Mouse (Mus musculus) heart, embryonic 12.5 days (tissue): ENCODE measurements around the gene Alad. TPM values are rescaled to one million over a fixed set of nuclear protein-coding genes. Genes with fewer than 3 reads are reported as not detected.
A peak's percentile ranks its signal among the peaks of the same experiment; 100 is the strongest.

Experiments
- ATAC-seq: fragments of 200-750 bp; cut with Nextera tagmentation; 2 replicates; pipeline ENCODE4 v1.8.0; 2017; ENCODE audit warnings: moderate TSS enrichment, moderate library complexity; ENCODE audit not compliant: insufficient number of reproducible peaks, low FRiP score
- H3K27ac ChIP-seq: fragments of 300-500 bp; sonication (generic); 2 replicates; pipeline ENCODE4 v1.5.1; 2016; ENCODE audit warnings: mild to moderate bottlenecking, moderate library complexity; ENCODE audit not compliant: poor library complexity, severe bottlenecking
- H3K27me3 ChIP-seq: fragments of 300-500 bp; sonication (generic); replicated peaks from 2 replicates; pipeline ENCODE4 v1.6.1; 2016; ENCODE audit warnings: mild to moderate bottlenecking, moderate library complexity
- H3K36me3 ChIP-seq: fragments of 300-500 bp; sonication (generic); 2 replicates; pipeline ENCODE4 v1.6.1; 2016; ENCODE audit warnings: mild to moderate bottlenecking, moderate library complexity
- H3K4me1 ChIP-seq: fragments of 300-500 bp; sonication (generic); replicated peaks from 2 replicates; pipeline ENCODE4 v1.6.1; 2016; ENCODE audit warnings: mild to moderate bottlenecking
- H3K4me2 ChIP-seq: fragments of 300-500 bp; sonication (generic); 2 replicates; pipeline ENCODE4 v1.6.1; 2016; ENCODE audit warnings: mild to moderate bottlenecking, moderate library complexity
- H3K4me3 ChIP-seq: fragments of 300-500 bp; sonication (generic); 2 replicates; pipeline ENCODE4 v1.5.1; 2016; ENCODE audit warnings: mild to moderate bottlenecking
- H3K9ac ChIP-seq: fragments of 300-500 bp; sonication (generic); 2 replicates; pipeline ENCODE4 v1.6.1; 2016; ENCODE audit warnings: mild to moderate bottlenecking, moderate library complexity
- H3K9me3 ChIP-seq: fragments of 300-500 bp; sonication (generic); replicated peaks from 2 replicates; pipeline ENCODE4 v1.6.1; 2016; ENCODE audit warnings: mild to moderate bottlenecking, moderate library complexity
- WGBS: fragments of 180-500 bp; shearing (Covaris S2); methylation state at CpG from one replicate; pipeline ENCODE4 v1.1.7; 2016; 5-methylcytosine and 5-hydroxymethylcytosine counted together
- polyA plus RNA-seq: library from polyadenylated mRNA; unstranded; fragments of >200 nt; fragmentation: Nextera tagmentation; extraction: Ambion mirVana; gene quantifications from 2 replicates; pipeline ENCODE4 v1.2.1, GENCODE M21; 2016

Alad gene
- polyA plus RNA-seq, 1 experiment from 2014 or later = 80.0 TPM

DNA sequence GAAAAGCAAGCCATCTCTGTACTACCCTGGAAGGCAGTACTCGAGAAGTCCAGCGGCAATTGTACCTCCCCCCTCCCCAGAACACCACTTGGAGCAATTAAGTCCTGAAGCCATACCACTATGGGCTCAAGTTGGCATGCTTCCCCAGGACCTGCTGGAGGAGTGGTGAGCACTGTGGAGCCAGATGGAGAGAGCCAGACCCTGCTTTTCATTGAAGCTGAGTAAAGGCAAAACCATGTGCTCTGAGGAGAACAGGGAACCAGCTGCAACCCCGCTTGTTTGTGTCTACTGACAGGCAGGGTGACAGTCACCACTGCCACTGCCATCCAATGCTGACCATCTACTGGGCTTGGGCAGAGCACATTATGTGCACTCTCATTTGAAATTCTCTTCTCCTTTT, 22.1 kb upstream of the Alad start:
- H3K4me1 ChIP-seq = no peaks in the 10 kb centered on the region
- H3K27ac ChIP-seq = no peak overlapping the region
- no peak overlapping the region for H3K9ac ChIP-seq
- H3K9me3 ChIP-seq = 0 out of 2 replicates have a peak, but pooled peaks cover 2% of the 10 kb centered on the region
- H3K27me3 ChIP-seq = no peaks in the 10 kb centered on the region
- H3K4me2 ChIP-seq = no peak overlapping the region
- H3K36me3 ChIP-seq = no peaks in the 10 kb centered on the region
- no peak for ATAC-seq
- 69% methylated on average over 3 of the region's 3 CpGs for WGBS
- no peak overlapping the region for H3K4me3 ChIP-seq

DNA sequence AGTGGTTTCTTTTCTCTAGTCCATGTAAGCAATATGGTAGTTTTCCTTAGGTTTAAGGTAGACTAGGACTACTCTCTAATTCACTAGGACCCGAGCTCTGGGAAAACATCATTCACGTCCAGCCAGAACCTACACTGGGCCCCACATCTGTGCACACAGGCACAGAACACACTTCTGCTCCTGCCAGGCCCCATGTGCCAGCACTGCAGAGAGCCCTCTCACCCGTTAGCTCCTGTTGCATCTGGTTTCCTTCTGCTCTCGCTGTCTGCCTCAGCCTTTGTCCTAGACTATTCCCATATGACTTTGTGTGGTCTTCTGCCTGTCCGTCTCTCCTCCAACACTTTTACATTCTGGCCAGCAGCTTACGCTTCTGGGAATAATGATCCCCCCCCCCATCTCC, 14.0 kb upstream of the Alad start:
- no peak for ATAC-seq
- Histone ChIP-seq H3K4me1 (peaks cover 12% of the 10 kb centered on the region), H3K36me3 (no peaks in the 10 kb centered on the region), H3K9me3 (peaks cover 6% of the 10 kb centered on the region; the same call in 1 of the 2 replicates), H3K27ac (no peak overlapping the region), H3K9ac (no peak overlapping the region), H3K4me3 (no peak overlapping the region), H3K4me2 (no peak overlapping the region), H3K27me3 (no peaks in the 10 kb centered on the region)
- WGBS = 67% methylated on average over 6 of the region's 6 CpGs

GRCm38 (mm10) chr4:62527655-62528054, 7.9 kb upstream of the Alad start:
- peaks cover 18% of the 10 kb centered on the region for H3K4me1 ChIP-seq
- H3K36me3 ChIP-seq = peaks cover 12% of the 10 kb centered on the region
- no peaks in the 10 kb centered on the region for H3K27me3 ChIP-seq
- H3K9me3 ChIP-seq = no peaks in the 10 kb centered on the region
- ATAC-seq = no peak
- 63% methylated on average over 4 of the region's 4 CpGs for WGBS
- H3K4me3 ChIP-seq = no peak overlapping the region
- H3K9ac ChIP-seq = no peak overlapping the region
- no peak overlapping the region for H3K27ac ChIP-seq
- H3K4me2 ChIP-seq = no peak overlapping the region

- no peaks in the 10 kb centered on the region for H3K27me3 ChIP-seq
- H3K27ac ChIP-seq = no peak overlapping the region
- no peak overlapping the region for H3K4me2 ChIP-seq
- ATAC-seq = no peak
- WGBS = 54% methylated on average over 2 of the region's 2 CpGs
- H3K4me3 ChIP-seq = no peak overlapping the region
- no peak overlapping the region for H3K9ac ChIP-seq
- H3K9me3 ChIP-seq = no peaks in the 10 kb centered on the region
- peaks cover 18% of the 10 kb centered on the region for H3K4me1 ChIP-seq
- H3K36me3 ChIP-seq = peaks cover 18% of the 10 kb centered on the region
Measured at GRCm38 (mm10) chr4:62526256-62526655, 6.5 kb upstream of the Alad start.

GRCm38 (mm10) chr4:62525489-62525811, 5.7 kb upstream of the Alad start:
- Histone ChIP-seq H3K36me3 (peaks cover 18% of the 10 kb centered on the region), H3K9me3 (no peaks in the 10 kb centered on the region), H3K4me3 (peak overlapping the region; percentile 74), H3K4me1 (peaks cover 10% of the 10 kb centered on the region), H3K4me2 (peak overlapping the region; percentile 41; the same call in 1 of the 2 replicates), H3K27me3 (no peaks in the 10 kb centered on the region), H3K27ac (no peak overlapping the region; the same call in 1 of the 2 replicates), H3K9ac (0 out of 2 replicates have a peak overlapping the region, but pooled peaks have one; percentile 82)
- no peak for ATAC-seq
- WGBS = 1% methylated on average over 10 of the region's 10 CpGs

DNA sequence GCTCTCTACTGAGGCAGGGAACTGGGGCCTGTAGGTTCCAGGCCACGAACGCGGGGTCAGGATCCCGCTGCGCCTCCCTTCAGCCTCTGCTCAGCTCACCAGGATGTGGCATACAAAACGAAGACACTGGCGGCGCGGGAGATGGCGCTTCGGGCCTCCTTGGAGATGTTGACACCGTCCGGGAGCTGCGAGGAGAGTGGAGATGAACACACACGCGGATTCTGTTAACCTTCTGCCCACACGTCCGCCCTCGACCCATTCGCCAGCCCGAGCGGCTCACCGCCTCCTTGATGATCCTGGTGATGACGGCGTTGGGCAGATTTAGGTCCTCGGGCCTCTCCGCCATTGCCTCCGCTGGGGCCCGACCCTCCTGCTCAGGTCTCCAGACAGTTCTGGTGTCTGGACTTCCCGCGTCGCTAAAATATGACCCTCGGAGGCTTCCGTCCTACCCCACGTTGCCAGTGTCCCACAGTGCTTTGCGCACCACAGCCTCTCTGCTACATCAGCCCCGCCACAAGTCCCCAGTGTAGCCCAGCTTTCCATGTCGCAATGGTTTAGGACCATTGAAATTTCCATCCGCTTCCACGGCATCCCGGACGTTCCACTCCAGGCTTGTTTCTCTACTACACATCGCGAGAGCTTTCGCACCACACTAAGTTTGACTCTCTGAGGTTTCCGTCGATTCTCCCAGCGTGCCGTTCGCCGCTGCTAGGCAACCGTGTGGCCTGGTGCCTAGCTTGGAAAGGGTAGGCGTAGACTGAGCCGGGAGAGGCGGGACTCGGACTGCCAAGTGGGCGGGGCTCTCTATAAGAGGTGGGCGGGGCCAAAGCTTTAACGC, 5.2 kb upstream of the Alad start, which contains the start of the genes Pole3 and 4933430I17Rik:
Gene Pole3 (minus strand): TSS at position 418 of the 838 bp plus-strand sequence.
Gene 4933430I17Rik (plus strand): TSS at position 719 of the 838 bp plus-strand sequence.
- peak within 1 kb of the TSS; percentile 76 for H3K27ac ChIP-seq
- ATAC-seq = peak; percentile 98
- H3K4me3 ChIP-seq = peak within 1 kb of the TSS; percentile 74
- H3K27me3 ChIP-seq = no peaks in the 10 kb centered on the region
- H3K9ac ChIP-seq = peak within 1 kb of the TSS; percentile 82
- H3K4me1 ChIP-seq = peaks cover 9% of the 10 kb centered on the region
- H3K9me3 ChIP-seq = no peaks in the 10 kb centered on the region
- peak within 1 kb of the TSS; percentile 90 for H3K4me2 ChIP-seq
- WGBS = under 1% methylated on average over 59 of the region's 59 CpGs
- peaks cover 18% of the 10 kb centered on the region for H3K36me3 ChIP-seq

DNA sequence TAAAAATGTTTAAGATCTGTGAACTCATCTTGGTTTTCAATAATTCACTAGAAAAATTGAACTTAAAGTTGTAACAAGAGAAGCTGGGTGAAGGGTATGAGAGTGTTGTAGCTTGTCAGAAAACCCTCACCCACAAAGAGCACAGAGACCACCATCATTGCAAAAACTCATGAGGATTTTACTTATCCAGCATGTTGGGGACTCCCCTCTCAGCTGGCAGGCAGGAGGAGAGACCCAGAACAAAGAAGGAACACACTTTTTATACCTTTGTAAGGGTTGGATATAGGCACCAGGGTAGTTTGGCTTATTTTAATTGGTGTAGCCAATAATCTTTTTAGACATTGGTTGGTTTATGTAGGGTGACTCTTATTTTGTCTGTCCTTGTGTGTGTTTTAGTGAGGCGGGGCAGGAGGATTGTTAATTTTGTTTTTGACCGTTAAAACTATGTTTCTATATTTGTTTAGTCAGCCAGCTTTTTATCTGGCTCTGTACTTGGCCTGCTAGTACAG, 1.2 kb upstream of the Alad start:
- Histone ChIP-seq H3K36me3 (peaks cover 18% of the 10 kb centered on the region), H3K27ac (no peak overlapping the region), H3K9ac (no peak overlapping the region), H3K4me3 (no peak overlapping the region), H3K27me3 (no peaks in the 10 kb centered on the region), H3K9me3 (no peaks in the 10 kb centered on the region), H3K4me2 (no peak overlapping the region), H3K4me1 (peaks cover 41% of the 10 kb centered on the region)
- no peak for ATAC-seq
- 87% methylated on average over 2 of the region's 2 CpGs for WGBS

- peak overlapping the region; percentile 84 for H3K4me2 ChIP-seq
- H3K4me3 ChIP-seq = peak overlapping the region; percentile 74
- peaks cover 18% of the 10 kb centered on the region for H3K36me3 ChIP-seq
- peaks cover 50% of the 10 kb centered on the region for H3K4me1 ChIP-seq
- H3K27me3 ChIP-seq = no peaks in the 10 kb centered on the region
- WGBS = 3% methylated on average over 26 of the region's 26 CpGs
- no peaks in the 10 kb centered on the region for H3K9me3 ChIP-seq
- peak overlapping the region; percentile 83 for H3K9ac ChIP-seq
- peak overlapping the region; percentile 85 for H3K27ac ChIP-seq
- peak; percentile 61 for ATAC-seq
Measured at GRCm38 (mm10) chr4:62519122-62519848, 433 bp downstream of the Alad start.

- Histone ChIP-seq H3K4me2 (peak overlapping the region; percentile 84), H3K9me3 (no peaks in the 10 kb centered on the region), H3K4me3 (peak overlapping the region; percentile 74), H3K36me3 (peaks cover 18% of the 10 kb centered on the region), H3K9ac (peak overlapping the region; percentile 83), H3K27ac (peak overlapping the region; percentile 85; the same call in 1 of the 2 replicates), H3K27me3 (no peaks in the 10 kb centered on the region), H3K4me1 (peaks cover 48% of the 10 kb centered on the region)
- 47% methylated on average over 13 of the region's 13 CpGs for WGBS
- ATAC-seq = no peak
Measured at GRCm38 (mm10) chr4:62518416-62519121, 1.1 kb downstream of the Alad start.

DNA sequence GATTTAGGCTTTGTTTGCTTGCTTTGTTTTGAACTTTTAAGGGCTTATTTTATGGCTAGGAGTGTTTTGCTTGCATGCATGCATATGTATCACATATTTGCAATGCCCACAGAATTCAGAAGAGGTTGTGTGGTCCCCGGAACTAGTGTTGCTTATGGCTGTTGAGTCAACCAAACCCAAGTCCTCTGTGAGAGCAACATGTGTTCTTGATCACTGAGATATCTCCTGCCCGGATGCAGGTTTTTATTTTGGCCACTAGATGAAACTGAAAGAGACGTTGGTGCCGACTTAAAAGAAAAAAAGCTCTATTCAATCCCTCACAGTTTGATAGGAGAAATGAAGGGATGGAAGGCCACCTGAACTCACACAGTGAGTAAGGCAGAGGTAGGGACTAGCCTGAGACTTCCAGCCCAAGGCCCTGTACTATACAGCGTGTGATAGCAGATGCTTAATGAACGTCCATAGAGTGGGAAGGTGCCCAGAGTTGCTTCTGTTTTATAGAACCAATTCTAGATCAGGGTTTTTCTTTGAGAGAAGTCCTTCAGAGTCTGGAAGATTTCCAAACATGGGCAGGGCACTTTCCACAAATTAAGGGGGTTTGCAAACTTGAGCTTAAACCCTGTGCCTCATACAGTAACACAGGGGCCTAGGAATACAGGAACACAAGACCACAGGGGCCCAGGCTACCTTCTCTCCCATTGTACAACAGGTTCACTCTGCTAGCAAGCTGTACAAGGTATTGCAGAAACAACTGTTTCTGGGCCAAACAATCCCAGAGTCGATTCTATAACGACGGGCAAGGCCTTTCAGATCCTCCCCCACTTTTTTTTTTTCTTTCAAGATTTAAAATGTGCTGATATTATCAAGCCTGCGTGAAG, 1.9 kb downstream of the Alad start:
- Histone ChIP-seq H3K9ac (no peak overlapping the region; the same call in 1 of the 2 replicates), H3K27ac (peak overlapping the region; percentile 82), H3K4me3 (peak overlapping the region; percentile 74; the same call in 1 of the 2 replicates), H3K27me3 (no peaks in the 10 kb centered on the region), H3K4me1 (peaks cover 48% of the 10 kb centered on the region), H3K9me3 (no peaks in the 10 kb centered on the region), H3K36me3 (peaks cover 19% of the 10 kb centered on the region), H3K4me2 (peak overlapping the region; percentile 84)
- 74% methylated on average over 10 of the region's 10 CpGs for WGBS
- no peak for ATAC-seq
